Mouse (Mus musculus) hindbrain, embryonic 10.5 days (tissue): ENCODE measurements around the gene Wdr62. TPM values are rescaled to one million over a fixed set of nuclear protein-coding genes. Genes with fewer than 3 reads are reported as not detected.
A peak's percentile ranks its signal among the peaks of the same experiment; 100 is the strongest.

ENCODE experiments used
- DNase-seq: peaks from one replicate; pipeline ENCODE4 v3.0.0-alpha.2; 2017; ENCODE audit warnings: low spot score
- H3K27ac ChIP-seq: fragments of 300-500 bp; sonication (generic); 2 replicates; pipeline ENCODE4 v1.5.1; 2016; ENCODE audit warnings: mild to moderate bottlenecking, moderate library complexity
- H3K27me3 ChIP-seq: fragments of 300-500 bp; sonication (generic); 2 replicates; pipeline ENCODE4 v1.6.1; 2016; ENCODE audit warnings: mild to moderate bottlenecking; ENCODE audit not compliant: poor library complexity, insufficient read depth, severe bottlenecking
- H3K36me3 ChIP-seq: fragments of 300-500 bp; sonication (generic); 2 replicates; pipeline ENCODE4 v1.6.1; 2016; ENCODE audit warnings: mild to moderate bottlenecking, moderate library complexity
- H3K4me1 ChIP-seq: fragments of 300-500 bp; sonication (generic); replicated peaks from 2 replicates; pipeline ENCODE4 v1.6.1; 2016; ENCODE audit warnings: mild to moderate bottlenecking
- H3K4me3 ChIP-seq: fragments of 300-500 bp; sonication (generic); 2 replicates; pipeline ENCODE4 v1.5.1; 2016; ENCODE audit warnings: mild to moderate bottlenecking, moderate library complexity
- H3K9me3 ChIP-seq: fragments of 300-500 bp; sonication (generic); 2 replicates; pipeline ENCODE4 v1.6.1; 2016; ENCODE audit warnings: mild to moderate bottlenecking, moderate library complexity
- WGBS: fragments of 180-500 bp; shearing (Covaris S2); methylation state at CpG from one replicate; pipeline ENCODE4 v1.1.7; 2016; 5-methylcytosine and 5-hydroxymethylcytosine counted together
- polyA plus RNA-seq: library from polyadenylated mRNA; unstranded; fragments of >200 nt; fragmentation: Nextera tagmentation; extraction: Ambion mirVana; gene quantifications from 2 replicates; pipeline ENCODE4 v1.2.1, GENCODE M21; 2016

Gene Wdr62
- polyA plus RNA-seq, 1 experiment from 2014 or later: 16.6 TPM

GRCm38 (mm10) chr7:30315559-30316529, 35.6 kb upstream of the Wdr62 start:
- peaks cover 36% of the 10 kb centered on the region for H3K36me3 ChIP-seq
- H3K4me3 ChIP-seq: peak overlapping the region; percentile 43
- H3K27ac ChIP-seq: peak overlapping the region; percentile 79
- DNase-seq: no peak
- 83% methylated on average over 13 of the region's 13 CpGs for WGBS
- peaks cover 22% of the 10 kb centered on the region for H3K4me1 ChIP-seq
- no peaks in the 10 kb centered on the region for H3K9me3 ChIP-seq
- H3K27me3 ChIP-seq: no peaks in the 10 kb centered on the region; the same call in 1 of the 2 replicates

GRCm38 (mm10) chr7:30314721-30315155, 34.5 kb upstream of the Wdr62 start, which contains the start of gene Syne4:
Gene Syne4, plus strand, starts transcription at chr7:30314807.
- 2% methylated on average over 9 of the region's 9 CpGs for WGBS
- Histone ChIP-seq H3K36me3 (peaks cover 43% of the 10 kb centered on the region), H3K4me1 (peaks cover 22% of the 10 kb centered on the region), H3K9me3 (no peaks in the 10 kb centered on the region), H3K4me3 (peak within 1 kb of the TSS; percentile 43), H3K27ac (peak within 1 kb of the TSS; percentile 79), H3K27me3 (no peaks in the 10 kb centered on the region; the same call in 1 of the 2 replicates)
- peak; percentile 53 for DNase-seq

- 53% methylated on average over 27 of the region's 27 CpGs for WGBS
- H3K27ac ChIP-seq: no peak overlapping the region
- H3K27me3 ChIP-seq: no peaks in the 10 kb centered on the region; the same call in 1 of the 2 replicates
- H3K4me3 ChIP-seq: no peak overlapping the region
- peaks cover 41% of the 10 kb centered on the region for H3K36me3 ChIP-seq
- DNase-seq: no peak
- H3K4me1 ChIP-seq: peaks cover 30% of the 10 kb centered on the region
- H3K9me3 ChIP-seq: no peaks in the 10 kb centered on the region
Observed at GRCm38 (mm10) chr7:30313666-30314320, 33.6 kb upstream of the Wdr62 start.

GRCm38 (mm10) chr7:30310136-30310535, 29.9 kb upstream of the Wdr62 start:
- Histone ChIP-seq H3K4me1 (peaks cover 38% of the 10 kb centered on the region), H3K27ac (no peak overlapping the region), H3K4me3 (no peak overlapping the region; the same call in 1 of the 2 replicates), H3K9me3 (no peaks in the 10 kb centered on the region), H3K27me3 (no peaks in the 10 kb centered on the region; the same call in 1 of the 2 replicates), H3K36me3 (peaks cover 55% of the 10 kb centered on the region)
- WGBS: 91% methylated on average over 12 of the region's 12 CpGs
- no peak for DNase-seq

GRCm38 (mm10) chr7:30309395-30310129, 29.3 kb upstream of the Wdr62 start:
- Histone ChIP-seq H3K9me3 (no peaks in the 10 kb centered on the region), H3K4me1 (peaks cover 32% of the 10 kb centered on the region), H3K27me3 (no peaks in the 10 kb centered on the region), H3K36me3 (peaks cover 59% of the 10 kb centered on the region), H3K27ac (peak overlapping the region; percentile 81; the same call in 1 of the 2 replicates), H3K4me3 (peak overlapping the region; percentile 80)
- WGBS: 65% methylated on average over 15 of the region's 15 CpGs
- no peak for DNase-seq

GRCm38 (mm10) chr7:30308076-30309005, 28.1 kb upstream of the Wdr62 start, which contains the start of gene Alkbh6:
Gene Alkbh6, plus strand, starts transcription at chr7:30308717.
- peak within 1 kb of the TSS; percentile 81 for H3K27ac ChIP-seq
- H3K9me3 ChIP-seq: peaks cover 6% of the 10 kb centered on the region; the same call in 1 of the 2 replicates
- no peaks in the 10 kb centered on the region for H3K27me3 ChIP-seq
- 4% methylated on average over 27 of the region's 27 CpGs for WGBS
- peaks cover 22% of the 10 kb centered on the region for H3K4me1 ChIP-seq
- peaks cover 62% of the 10 kb centered on the region for H3K36me3 ChIP-seq
- peak; percentile 92 for DNase-seq
- H3K4me3 ChIP-seq: peak within 1 kb of the TSS; percentile 80

GRCm38 (mm10) chr7:30306083-30306779, 26.0 kb upstream of the Wdr62 start:
- peaks cover 64% of the 10 kb centered on the region for H3K36me3 ChIP-seq
- DNase-seq: no peak
- 92% methylated on average over 16 of the region's 16 CpGs for WGBS

GRCm38 (mm10) chr7:30300914-30301313, 20.7 kb upstream of the Wdr62 start:
- peaks cover 90% of the 10 kb centered on the region for H3K36me3 ChIP-seq
- 55% methylated on average over 3 of the region's 3 CpGs for WGBS
- H3K4me1 ChIP-seq: no peaks in the 10 kb centered on the region
- no peak overlapping the region for H3K27ac ChIP-seq
- no peaks in the 10 kb centered on the region for H3K27me3 ChIP-seq
- no peak overlapping the region for H3K4me3 ChIP-seq
- DNase-seq: peak; percentile 33
- H3K9me3 ChIP-seq: peaks cover 7% of the 10 kb centered on the region; the same call in 1 of the 2 replicates

More at GRCm38 (mm10) chr7:30306083-30306779, 26.0 kb upstream of the Wdr62 start:
- Histone ChIP-seq H3K4me3 (no peak overlapping the region), H3K9me3 (peaks cover 7% of the 10 kb centered on the region; the same call in 1 of the 2 replicates), H3K4me1 (peaks cover 22% of the 10 kb centered on the region), H3K27ac (no peak overlapping the region), H3K27me3 (no peaks in the 10 kb centered on the region)

- DNase-seq: no peak
- Histone ChIP-seq H3K36me3 (peaks cover 92% of the 10 kb centered on the region), H3K9me3 (no peaks in the 10 kb centered on the region), H3K27ac (no peak overlapping the region), H3K27me3 (no peaks in the 10 kb centered on the region), H3K4me1 (peaks cover 17% of the 10 kb centered on the region), H3K4me3 (no peak overlapping the region)
- WGBS: 86% methylated on average over 16 of the region's 16 CpGs
Observed at GRCm38 (mm10) chr7:30297266-30297665, 17.0 kb upstream of the Wdr62 start.

GRCm38 (mm10) chr7:30296816-30297215, 16.6 kb upstream of the Wdr62 start:
- no peak overlapping the region for H3K27ac ChIP-seq
- no peaks in the 10 kb centered on the region for H3K27me3 ChIP-seq
- H3K9me3 ChIP-seq: no peaks in the 10 kb centered on the region
- 96% methylated on average over 15 of the region's 15 CpGs for whole genome bisulfite sequencing
- no peak overlapping the region for H3K4me3 ChIP-seq
- peaks cover 21% of the 10 kb centered on the region for H3K4me1 ChIP-seq
- no peak for DNase-seq
- H3K36me3 ChIP-seq: peaks cover 88% of the 10 kb centered on the region

- no peak overlapping the region for H3K27ac ChIP-seq
- no peak overlapping the region; the same call in 1 of the 2 replicates for H3K4me3 ChIP-seq
- peaks cover 32% of the 10 kb centered on the region for H3K4me1 ChIP-seq
- WGBS: 73% methylated on average over 10 of the region's 10 CpGs
- no peaks in the 10 kb centered on the region for H3K27me3 ChIP-seq
- H3K36me3 ChIP-seq: peaks cover 73% of the 10 kb centered on the region
- H3K9me3 ChIP-seq: no peaks in the 10 kb centered on the region
- no peak for DNase-seq
Observed at GRCm38 (mm10) chr7:30295103-30295502, 14.9 kb upstream of the Wdr62 start.
